Mouse (Mus musculus): Measurements from ENCODE around the gene Ptpn12. TPM values are rescaled to one million over a fixed set of nuclear protein-coding genes. Genes with fewer than 3 reads are reported as not detected.

Gene Ptpn12
- polyA plus RNA-seq, 1 experiment from 2014 or later = 18.9 TPM

DNA sequence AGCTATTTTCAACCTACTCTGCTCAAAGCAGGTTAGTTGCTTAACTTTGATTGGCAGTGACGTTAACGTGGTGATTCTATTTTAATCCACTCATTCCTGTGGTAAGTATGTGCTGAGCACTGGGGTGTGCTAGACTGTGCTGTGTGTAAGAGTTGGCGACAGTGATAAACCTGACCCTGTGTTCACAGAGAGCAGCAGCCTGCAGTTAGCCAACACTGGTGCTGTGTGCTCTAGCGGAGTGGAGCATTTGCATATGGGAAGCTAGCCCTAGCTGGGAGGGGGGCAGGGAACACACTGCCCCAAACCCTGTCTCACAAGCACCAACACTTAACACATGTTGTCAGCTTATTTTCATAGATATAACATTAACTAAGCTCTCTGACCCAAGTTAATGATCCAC lies 87.8 kb downstream of the Ptpn12 start:
- WGBS = 38% methylated on average over 4 of the region's 4 CpGs
- Histone ChIP-seq H3K4me2 (no peak overlapping the region), H3K9me3 (no peaks in the 10 kb centered on the region), H3K4me3 (replicated peaks) (no peak overlapping the region), H3K36me3 (no peaks in the 10 kb centered on the region), H3K27me3 (replicated peaks) (no peaks in the 10 kb centered on the region), H3K9ac (no peak overlapping the region), H3K27ac (no peak overlapping the region), H3K4me1 (no peaks in the 10 kb centered on the region)
- ATAC-seq (ENCODE audit: insufficient read depth, low FRiP score, low read depth) = 0 out of 2 replicates have a peak, but pooled peaks have one; percentile 50

DNA sequence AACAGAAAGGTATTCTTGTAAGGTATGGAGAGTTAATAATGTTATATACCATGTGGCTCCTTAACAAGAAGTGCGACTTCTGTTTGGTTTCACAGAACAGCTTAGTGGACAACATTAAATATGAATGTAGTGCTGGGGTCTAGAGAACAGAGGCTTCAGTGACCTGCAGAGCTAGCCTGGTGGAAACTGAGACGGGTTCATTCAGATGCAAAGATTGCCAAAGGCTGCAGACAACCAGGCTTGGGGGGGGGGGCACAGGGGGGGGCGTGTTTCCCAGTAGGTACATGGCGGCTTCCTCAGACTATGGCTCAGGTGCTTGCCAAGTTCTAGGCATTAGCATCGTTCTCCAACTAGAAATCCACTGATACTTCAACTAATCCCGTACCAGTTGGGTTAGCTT lies 91.3 kb downstream of the Ptpn12 start:
- ATAC-seq (ENCODE audit: insufficient read depth, low FRiP score, low read depth) = no peak
- H3K4me2 ChIP-seq = no peak overlapping the region
- H3K9me3 ChIP-seq = no peaks in the 10 kb centered on the region
- no peak overlapping the region for H3K27ac ChIP-seq
- no peak overlapping the region for H3K9ac ChIP-seq
- no peaks in the 10 kb centered on the region for H3K27me3 ChIP-seq (replicated peaks)
- H3K36me3 ChIP-seq = no peaks in the 10 kb centered on the region
- H3K4me3 ChIP-seq (replicated peaks) = no peak overlapping the region
- 73% methylated on average over 6 of the region's 6 CpGs for WGBS
- no peaks in the 10 kb centered on the region for H3K4me1 ChIP-seq

GRCm38 (mm10) chr5:20963295-20963694 lies 92.4 kb downstream of the Ptpn12 start:
- no peaks in the 10 kb centered on the region for H3K36me3 ChIP-seq
- no peaks in the 10 kb centered on the region for H3K9me3 ChIP-seq
- H3K4me1 ChIP-seq = no peaks in the 10 kb centered on the region
- no peak for ATAC-seq (ENCODE audit: insufficient read depth, low FRiP score, low read depth)
- H3K4me2 ChIP-seq = no peak overlapping the region
- no peak overlapping the region for H3K9ac ChIP-seq
- H3K27ac ChIP-seq = no peak overlapping the region
- H3K4me3 ChIP-seq (replicated peaks) = no peak overlapping the region
- 88% methylated on average over 9 of the region's 9 CpGs for WGBS
- no peaks in the 10 kb centered on the region for H3K27me3 ChIP-seq (replicated peaks)

DNA sequence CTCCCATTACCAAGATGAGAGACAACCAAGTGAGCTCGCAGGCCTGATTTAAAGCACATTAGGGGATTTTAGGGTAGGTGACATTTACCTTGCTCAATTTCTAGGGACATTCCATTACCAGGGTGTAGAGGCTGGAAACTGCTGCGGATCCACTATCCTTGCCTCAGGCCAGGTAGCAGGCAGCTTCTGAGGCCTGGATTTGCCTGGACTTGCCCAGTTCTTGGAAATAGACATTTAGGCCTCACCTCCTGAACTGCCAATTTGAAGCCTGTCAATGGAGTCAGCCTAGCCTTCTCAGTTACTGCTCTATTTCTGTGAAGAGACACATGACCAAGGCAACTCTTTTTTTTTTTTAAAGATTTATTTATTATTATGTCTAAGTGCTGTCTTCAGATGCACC lies 94.8 kb downstream of the Ptpn12 start:
- Histone ChIP-seq H3K27me3 (replicated peaks) (no peaks in the 10 kb centered on the region), H3K9ac (no peak overlapping the region), H3K4me2 (no peak overlapping the region), H3K9me3 (no peaks in the 10 kb centered on the region), H3K27ac (no peak overlapping the region), H3K4me3 (replicated peaks) (no peak overlapping the region), H3K4me1 (no peaks in the 10 kb centered on the region), H3K36me3 (peaks cover 4% of the 10 kb centered on the region; the same call in 1 of the 2 replicates)
- WGBS = 88% methylated on average over 2 of the region's 2 CpGs
- ATAC-seq (ENCODE audit: insufficient read depth, low FRiP score, low read depth) = no peak

DNA sequence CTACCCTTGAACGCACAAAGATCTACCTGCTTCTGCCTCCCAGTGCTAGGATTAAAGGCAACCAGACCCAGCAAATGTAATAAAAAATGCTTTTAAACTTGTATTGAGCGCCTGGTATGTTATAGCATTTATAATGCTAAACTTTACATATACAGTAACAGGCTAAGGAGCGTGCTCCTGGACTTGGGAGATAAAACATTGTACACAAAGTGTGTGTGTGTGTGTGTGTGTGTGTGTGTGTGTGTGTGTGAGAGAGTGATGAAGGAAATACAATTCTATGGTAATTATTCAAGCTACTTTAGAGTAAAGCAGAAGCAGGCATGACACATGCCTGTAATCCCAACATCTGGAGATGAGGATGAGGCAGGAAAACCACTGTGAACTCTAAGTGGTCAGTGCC lies 99.4 kb downstream of the Ptpn12 start, which contains the start of gene Rsbn1l:
Gene Rsbn1l, minus strand, starts transcription at position 101 of the 400 bp plus-strand sequence.
- H3K4me3 ChIP-seq (replicated peaks) = no peak within 1 kb of the TSS
- peaks cover 4% of the 10 kb centered on the region; the same call in 1 of the 2 replicates for H3K36me3 ChIP-seq
- no peaks in the 10 kb centered on the region for H3K9me3 ChIP-seq
- 0 out of 2 replicates have a peak, but pooled peaks cover 3% of the 10 kb centered on the region for H3K4me1 ChIP-seq
- WGBS = 91% methylated on average over 3 of the region's 3 CpGs
- no peaks in the 10 kb centered on the region for H3K27me3 ChIP-seq (replicated peaks)
- no peak within 1 kb of the TSS for H3K9ac ChIP-seq
- ATAC-seq (ENCODE audit: insufficient read depth, low FRiP score, low read depth) = no peak
- no peak within 1 kb of the TSS for H3K4me2 ChIP-seq
- H3K27ac ChIP-seq = no peak within 1 kb of the TSS

- Histone ChIP-seq H3K4me1 (0 out of 2 replicates have a peak, but pooled peaks cover 3% of the 10 kb centered on the region), H3K36me3 (peaks cover 4% of the 10 kb centered on the region; the same call in 1 of the 2 replicates), H3K27ac (no peak overlapping the region), H3K4me3 (replicated peaks) (no peak overlapping the region), H3K27me3 (replicated peaks) (no peaks in the 10 kb centered on the region), H3K9me3 (no peaks in the 10 kb centered on the region), H3K9ac (no peak overlapping the region), H3K4me2 (no peak overlapping the region)
- no peak for ATAC-seq (ENCODE audit: insufficient read depth, low FRiP score, low read depth)
- 46% methylated on average over 13 of the region's 13 CpGs for WGBS
Measured at GRCm38 (mm10) chr5:20955114-20955835, 100.4 kb downstream of the Ptpn12 start.

DNA sequence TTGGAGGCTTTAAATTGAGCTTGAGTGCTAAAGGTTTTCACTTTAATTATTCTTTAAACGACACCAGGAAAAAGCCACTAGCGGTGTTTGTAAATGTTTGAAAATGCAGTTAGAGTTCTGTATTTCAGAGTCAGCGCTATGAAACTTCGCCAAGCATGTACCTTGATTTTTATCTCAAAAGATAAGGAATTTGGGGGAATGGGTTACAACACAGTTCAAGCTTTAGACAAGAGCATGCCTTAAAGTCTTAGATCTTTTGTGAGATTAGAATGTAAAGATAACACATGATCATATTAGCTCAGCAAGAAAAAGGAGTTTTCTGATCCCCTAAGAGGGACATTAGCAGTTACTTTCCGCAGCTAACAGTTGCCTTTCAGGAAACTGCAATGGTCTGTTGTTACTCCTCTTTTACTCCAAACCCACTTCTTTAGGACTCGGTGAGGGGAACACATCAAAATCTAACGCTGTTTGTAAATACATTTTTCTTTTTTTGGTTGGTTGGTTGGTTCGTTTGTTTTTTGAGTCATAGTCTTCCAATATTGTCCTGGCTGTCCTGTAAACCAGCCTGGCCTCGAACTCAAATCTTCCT lies 103.3 kb downstream of the Ptpn12 start:
- H3K9ac ChIP-seq = peak overlapping the region; percentile 16; the same call in 1 of the 2 replicates

GRCm38 (mm10) chr5:20951666-20952281 lies 103.9 kb downstream of the Ptpn12 start:
- Histone ChIP-seq H3K9ac (peak overlapping the region; percentile 84), H3K4me2 (peak overlapping the region; percentile 55), H3K4me1 (peaks cover 3% of the 10 kb centered on the region; the same call in 1 of the 2 replicates), H3K27me3 (replicated peaks) (no peaks in the 10 kb centered on the region), H3K27ac (peak overlapping the region; percentile 99), H3K4me3 (replicated peaks) (peak overlapping the region; percentile 98), H3K9me3 (no peaks in the 10 kb centered on the region), H3K36me3 (peaks cover 3% of the 10 kb centered on the region; the same call in 1 of the 2 replicates)
- ATAC-seq (ENCODE audit: insufficient read depth, low FRiP score, low read depth) = peak; percentile 99
- WGBS = under 1% methylated on average over 51 of the region's 51 CpGs

More for the DNA sequence above, 103.3 kb downstream of the Ptpn12 start:
- Histone ChIP-seq H3K27me3 (replicated peaks) (no peaks in the 10 kb centered on the region), H3K4me2 (peak overlapping the region; percentile 50), H3K4me1 (peaks cover 3% of the 10 kb centered on the region; the same call in 1 of the 2 replicates), H3K4me3 (replicated peaks) (peak overlapping the region; percentile 98), H3K9me3 (no peaks in the 10 kb centered on the region), H3K27ac (peak overlapping the region; percentile 99; the same call in 1 of the 2 replicates), H3K36me3 (peaks cover 4% of the 10 kb centered on the region; the same call in 1 of the 2 replicates)
- no peak for ATAC-seq (ENCODE audit: insufficient read depth, low FRiP score, low read depth)
- WGBS = 22% methylated on average over 9 of the region's 9 CpGs

GRCm38 (mm10) chr5:20950855-20951650 lies 104.7 kb downstream of the Ptpn12 start:
- H3K4me1 ChIP-seq = peaks cover 3% of the 10 kb centered on the region; the same call in 1 of the 2 replicates
- H3K4me2 ChIP-seq = peak overlapping the region; percentile 55
- H3K36me3 ChIP-seq = no peaks in the 10 kb centered on the region
- H3K9ac ChIP-seq = peak overlapping the region; percentile 84
- WGBS = under 1% methylated on average over 88 of the region's 88 CpGs
- peak; percentile 72 for ATAC-seq (ENCODE audit: insufficient read depth, low FRiP score, low read depth)
- H3K27me3 ChIP-seq (replicated peaks) = no peaks in the 10 kb centered on the region
- H3K27ac ChIP-seq = peak overlapping the region; percentile 99
- no peaks in the 10 kb centered on the region for H3K9me3 ChIP-seq
- peak overlapping the region; percentile 98 for H3K4me3 ChIP-seq (replicated peaks)

- no peak overlapping the region; the same call in 1 of the 2 replicates for H3K27ac ChIP-seq
Measured at GRCm38 (mm10) chr5:20950516-20950854, 105.2 kb downstream of the Ptpn12 start.

GRCm38 (mm10) chr5:20950093-20950492 lies 105.6 kb downstream of the Ptpn12 start:
- peaks cover 3% of the 10 kb centered on the region; the same call in 1 of the 2 replicates for H3K4me1 ChIP-seq
- peak overlapping the region; percentile 98 for H3K4me3 ChIP-seq (replicated peaks)
- WGBS = 7% methylated on average over 5 of the region's 5 CpGs
- 0 out of 2 replicates have a peak overlapping the region, but pooled peaks have one; percentile 9 for H3K9ac ChIP-seq
- peak overlapping the region; percentile 55 for H3K4me2 ChIP-seq
- no peaks in the 10 kb centered on the region for H3K27me3 ChIP-seq (replicated peaks)
- no peaks in the 10 kb centered on the region for H3K9me3 ChIP-seq
- no peaks in the 10 kb centered on the region for H3K36me3 ChIP-seq
- no peak for ATAC-seq (ENCODE audit: insufficient read depth, low FRiP score, low read depth)
- no peak overlapping the region for H3K27ac ChIP-seq

More at GRCm38 (mm10) chr5:20950516-20950854, 105.2 kb downstream of the Ptpn12 start:
- no peaks in the 10 kb centered on the region for H3K36me3 ChIP-seq
- WGBS = under 1% methylated on average over 9 of the region's 9 CpGs
- peak overlapping the region; percentile 98 for H3K4me3 ChIP-seq (replicated peaks)
- H3K4me1 ChIP-seq = peaks cover 3% of the 10 kb centered on the region; the same call in 1 of the 2 replicates
- peak overlapping the region; percentile 55 for H3K4me2 ChIP-seq
- no peaks in the 10 kb centered on the region for H3K27me3 ChIP-seq (replicated peaks)
- H3K9me3 ChIP-seq = no peaks in the 10 kb centered on the region
- no peak for ATAC-seq (ENCODE audit: insufficient read depth, low FRiP score, low read depth)
- peak overlapping the region; percentile 84; the same call in 1 of the 2 replicates for H3K9ac ChIP-seq
